Mouse (Mus musculus) liver, adult 2 months (tissue): ENCODE results near the gene Atp5j2.

Experiments
- CTCF ChIP-seq: fragments of 200-500 bp; IDR thresholded peaks from 2 replicates; pipeline ENCODE4 v1.5.1; 2011; ENCODE audit warnings: low read depth, low read length, control low read depth
- POLR2A ChIP-seq: fragments of 200-500 bp; IDR thresholded peaks from 2 replicates; pipeline ENCODE4 v1.6.1; 2011; ENCODE audit warnings: low read length, control low read depth; ENCODE audit not compliant: insufficient read depth; ENCODE audit errors: extremely low read depth

DNA sequence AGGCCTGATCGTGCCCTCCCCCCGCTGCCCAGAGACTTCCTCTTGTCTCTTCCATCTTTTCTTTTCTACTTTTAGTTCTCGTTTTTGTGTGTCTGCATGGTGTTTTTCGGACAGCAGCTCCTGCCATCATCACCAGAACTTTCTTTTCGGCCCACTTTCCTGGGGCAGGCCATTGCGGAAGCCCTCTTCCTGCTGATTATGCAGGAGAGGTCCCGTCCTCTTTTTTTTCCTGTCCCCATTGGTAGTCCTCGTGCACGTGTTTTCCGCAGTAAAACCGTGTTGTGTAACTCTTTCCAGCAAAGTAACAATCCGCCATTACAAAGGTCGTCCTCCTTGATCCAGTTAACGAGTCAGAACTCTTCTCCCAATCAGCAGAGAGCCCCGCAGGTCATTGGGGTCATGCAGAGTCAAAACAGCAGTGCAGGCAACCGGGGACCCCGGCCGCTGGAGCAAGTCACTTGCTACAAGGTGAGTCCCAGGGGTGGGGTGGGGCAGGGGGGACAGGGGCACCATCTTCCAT is 13.3 kb downstream of the Atp5j2 start:
- TF ChIP-seq POLR2A, result no peak
- TF ChIP-seq CTCF, result no peak
